Mouse (Mus musculus) G1E (cell line): ENCODE measurements at regions not wholly inside any gene's neighbourhood (a gene's known extent, or its start where the extent isn't known, plus 50 kb on each side); places are given as distances from the start of the nearest gene placed in this dataset.

Experiments
- CTCF ChIP-seq: IDR thresholded peaks from 2 replicates; pipeline ENCODE4 v1.5.1; 2012; ENCODE audit warnings: low read depth, low read length, inconsistent platforms, mixed read lengths
- GATA1 ChIP-seq: IDR thresholded peaks from 2 replicates; pipeline ENCODE4 v1.6.1; 2012; ENCODE audit warnings: borderline replicate concordance, low read length, inconsistent platforms, mixed read lengths
- TAL1 ChIP-seq: conservative IDR thresholded peaks from 2 replicates; pipeline ENCODE4 v1.6.1; 2012; ENCODE audit warnings: low read depth, low read length, inconsistent platforms, mixed read lengths

DNA sequence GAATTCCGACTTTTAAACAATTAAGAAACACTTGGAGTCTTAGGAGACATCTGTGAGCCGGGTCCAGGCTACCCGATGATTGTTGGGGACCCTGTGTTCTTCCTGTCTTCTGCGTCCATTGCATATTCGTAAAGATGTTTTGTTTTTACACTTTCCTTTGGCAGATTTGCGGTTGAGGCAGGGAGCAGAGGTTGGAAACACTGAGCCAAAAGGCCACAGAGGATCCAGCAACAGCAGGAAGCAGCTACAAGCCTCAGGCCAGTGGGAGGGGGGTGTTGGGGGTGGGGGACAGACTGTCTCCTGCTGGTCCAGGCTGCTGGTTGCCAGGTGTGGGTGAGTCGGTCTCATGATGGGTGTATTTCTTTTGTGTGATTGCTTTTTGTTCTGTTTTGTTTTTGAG, 92.7 kb upstream of the Gm26897 start:
- no peak for TF ChIP-seq CTCF
- no peak for TF ChIP-seq GATA1
- TF ChIP-seq TAL1, result no peak
